Mouse (Mus musculus) heart, embryonic 14.5 days (tissue): ENCODE data around the gene Dlx1. TPM values are rescaled to one million over a fixed set of nuclear protein-coding genes. Genes with fewer than 3 reads are reported as not detected.

Experiments used
- polyA plus RNA-seq: library from polyadenylated mRNA; unstranded; fragments of >200 nt; fragmentation: Nextera tagmentation; extraction: Ambion mirVana; gene quantifications from 2 replicates; pipeline ENCODE4 v1.2.1, GENCODE M21; 2014

The Dlx1 gene
- polyA plus RNA-seq, 1 experiment from 2014 or later = not detected

Other genes with a start within 250 kb of the Dlx1 start
- 118 and 123 TPM in 2 replicates for gene Slc25a12, start 160.4 kb upstream of the Dlx1 start, polyA plus RNA-seq
- 107 TPM in 2 replicates for gene Hat1, start 139.2 kb upstream of the Dlx1 start, polyA plus RNA-seq
- 43.1 and 44.4 TPM in 2 replicates for gene Metap1d, start 74.8 kb upstream of the Dlx1 start, polyA plus RNA-seq
- gene Dlx2, start 18.6 kb downstream of the Dlx1 start, polyA plus RNA-seq = 0.08 and 0.39 TPM in 2 replicates
- 96.4 and 103 TPM in 2 replicates for gene Itga6, start 217.5 kb downstream of the Dlx1 start, polyA plus RNA-seq